Mouse (Mus musculus) layer of hippocampus, adult 2 months (tissue): ENCODE data around the gene Rgs3. TPM values are rescaled to one million over a fixed set of nuclear protein-coding genes. Genes with fewer than 3 reads are reported as not detected.

Source experiments
- DNase-seq, 2 experiments: peaks; one replicate each; pipeline ENCODE4 v3.0.0; 2022; ENCODE audit warnings: low spot score in 2 of 2
- H3K27ac ChIP-seq: fragments of 200-600 bp; 2 replicates; pipeline ENCODE4 v1.8.1; 2022
- H3K4me3 ChIP-seq: fragments of 200-600 bp; 2 replicates; pipeline ENCODE4 v1.8.1; 2022; ENCODE audit warnings: mild to moderate bottlenecking
- CTCF ChIP-seq: fragments of 200-600 bp; conservative IDR thresholded peaks from 2 replicates; pipeline ENCODE4 v1.8.1; 2022; ENCODE audit warnings: antibody characterized with exemption, mild to moderate bottlenecking, moderate library complexity
- total RNA-seq, 2 experiments: library from RNA; stranded (reverse); gene quantifications; 2 replicates each; pipeline ENCODE4 v1.2.3; 2021

Rgs3 gene
- total RNA-seq, 2 experiments from 2014 or later, result 18.9 to 21.6 TPM

- Histone ChIP-seq H3K4me3 (no peak overlapping the region), H3K27ac (no peak overlapping the region)
- DNase-seq, result no peak
- no peak for TF ChIP-seq CTCF
Observed at GRCm38 (mm10) chr4:62600549-62600948, 40.9 kb downstream of the Rgs3 start.

- DNase-seq, result no peak
- TF ChIP-seq CTCF, result no peak
- no peak overlapping the region for H3K27ac ChIP-seq
- no peak overlapping the region for H3K4me3 ChIP-seq
Observed at GRCm38 (mm10) chr4:62603607-62604006, 44.0 kb downstream of the Rgs3 start.

- no peak overlapping the region for H3K4me3 ChIP-seq
- DNase-seq, result no peak
- no peak overlapping the region for H3K27ac ChIP-seq
- no peak for TF ChIP-seq CTCF
Observed at GRCm38 (mm10) chr4:62604094-62604493, 44.4 kb downstream of the Rgs3 start.

- TF ChIP-seq CTCF, result no peak
- Histone ChIP-seq H3K4me3 (no peak overlapping the region), H3K27ac (no peak overlapping the region)
- DNase-seq, result no peak
Observed at GRCm38 (mm10) chr4:62605856-62606541, 46.4 kb downstream of the Rgs3 start.

GRCm38 (mm10) chr4:62606542-62606882 lies 46.9 kb downstream of the Rgs3 start:
- H3K4me3 ChIP-seq, result no peak overlapping the region
- DNase-seq, result no peak
- no peak for TF ChIP-seq CTCF
- H3K27ac ChIP-seq, result no peak overlapping the region

GRCm38 (mm10) chr4:62606905-62607304 lies 47.3 kb downstream of the Rgs3 start:
- no peak for DNase-seq
- Histone ChIP-seq H3K4me3 (no peak overlapping the region), H3K27ac (no peak overlapping the region)
- TF ChIP-seq CTCF, result no peak

- no peak for DNase-seq
Observed at GRCm38 (mm10) chr4:62607345-62607744, 47.7 kb downstream of the Rgs3 start.

GRCm38 (mm10) chr4:62607805-62608204 lies 48.2 kb downstream of the Rgs3 start:
- no peak overlapping the region for H3K4me3 ChIP-seq
- TF ChIP-seq CTCF, result no peak
- DNase-seq, result no peak
- H3K27ac ChIP-seq, result no peak overlapping the region

More at GRCm38 (mm10) chr4:62607345-62607744, 47.7 kb downstream of the Rgs3 start:
- Histone ChIP-seq H3K27ac (no peak overlapping the region), H3K4me3 (no peak overlapping the region)
- peak; percentile 44; the same call in 1 of the 2 replicates for TF ChIP-seq CTCF

- Histone ChIP-seq H3K4me3 (no peak overlapping the region), H3K27ac (no peak overlapping the region)
- no peak for TF ChIP-seq CTCF
- no peak for DNase-seq
Observed at GRCm38 (mm10) chr4:62609333-62609732, 49.7 kb downstream of the Rgs3 start.

- no peak for TF ChIP-seq CTCF
- no peak overlapping the region for H3K27ac ChIP-seq
- no peak for DNase-seq
- H3K4me3 ChIP-seq, result no peak overlapping the region
Observed at GRCm38 (mm10) chr4:62610142-62610675, 50.6 kb downstream of the Rgs3 start.

- peak overlapping the region; percentile 81 for H3K27ac ChIP-seq
- peak; percentile 73 to 88 for DNase-seq
- no peak overlapping the region; the same call in 1 of the 2 replicates for H3K4me3 ChIP-seq
- TF ChIP-seq CTCF, result no peak
Observed at GRCm38 (mm10) chr4:62612601-62613501, 53.2 kb downstream of the Rgs3 start.

GRCm38 (mm10) chr4:62613646-62614365 lies 54.2 kb downstream of the Rgs3 start:
- peak overlapping the region; percentile 81 for H3K27ac ChIP-seq
- peak; percentile 51 for TF ChIP-seq CTCF
- DNase-seq, result no peak
- no peak overlapping the region for H3K4me3 ChIP-seq

GRCm38 (mm10) chr4:62617856-62618440 lies 58.3 kb downstream of the Rgs3 start:
- Histone ChIP-seq H3K4me3 (no peak overlapping the region), H3K27ac (peak overlapping the region; percentile 89; the same call in 1 of the 2 replicates)
- DNase-seq, result no peak
- TF ChIP-seq CTCF, result no peak
